Mouse (Mus musculus) layer of hippocampus, postnatal 10 days (tissue): Measurements from ENCODE around the gene Usp6nl. TPM values are rescaled to one million over a fixed set of nuclear protein-coding genes. Genes with fewer than 3 reads are reported as not detected.

Experiments
- total RNA-seq, 2 experiments: library from RNA; stranded (reverse); gene quantifications; 2 replicates each; pipeline ENCODE4 v1.2.3; 2021

Usp6nl gene
- total RNA-seq, 2 experiments from 2014 or later = 28.3 to 29.1 TPM

Other genes with a start within 250 kb of the Usp6nl start
- 1 to 10 TPM; 2.2 to 3.2 TPM for gene Proser2, start 192.5 kb upstream of the Usp6nl start, total RNA-seq
- 1 to 10 TPM in 1 of 2 experiments, under 1 TPM in 1; 0.87 to 1.4 TPM for gene Echdc3, start 109.6 kb upstream of the Usp6nl start, total RNA-seq